Mouse (Mus musculus): Measurements from ENCODE around the gene Plcz1. TPM values are rescaled to one million over a fixed set of nuclear protein-coding genes. Genes with fewer than 3 reads are reported as not detected.

Gene Plcz1
- not detected for polyA plus RNA-seq (2017; shearing (Covaris generic))

- no peak for ATAC-seq
These were observed at the start of gene Plcz1 for GRCm38 (mm10) chr6:140041357-140041756. TSS of gene Plcz1 (minus strand) at chr6:140041457.

GRCm38 (mm10) chr6:140089855-140090254, 48.6 kb upstream of the Plcz1 start:
- ATAC-seq = no peak

- no peak for ATAC-seq
These were observed 40.5 kb upstream of the Plcz1 start for GRCm38 (mm10) chr6:140081739-140082138.

GRCm38 (mm10) chr6:140080933-140081332, 39.7 kb upstream of the Plcz1 start:
- ATAC-seq = no peak

GRCm38 (mm10) chr6:140069177-140069576, 27.9 kb upstream of the Plcz1 start:
- no peak for ATAC-seq

GRCm38 (mm10) chr6:140054271-140054928, 13.1 kb upstream of the Plcz1 start:
- no peak for ATAC-seq

GRCm38 (mm10) chr6:140051476-140051875, 10.2 kb upstream of the Plcz1 start:
- ATAC-seq = no peak

GRCm38 (mm10) chr6:140040952-140041351, 305 bp downstream of the Plcz1 start, which contains the start of gene Capza3:
TSS of gene Capza3 (plus strand) at chr6:140041252.
- no peak for ATAC-seq

- ATAC-seq = no peak
These were observed 16.9 kb downstream of the Plcz1 start for GRCm38 (mm10) chr6:140024404-140024803.

GRCm38 (mm10) chr6:140005181-140005580, 36.1 kb downstream of the Plcz1 start:
- no peak for ATAC-seq

GRCm38 (mm10) chr6:139989597-139989996, 51.7 kb downstream of the Plcz1 start:
- no peak for ATAC-seq

GRCm38 (mm10) chr6:139989075-139989474, 52.2 kb downstream of the Plcz1 start:
- no peak for ATAC-seq

GRCm38 (mm10) chr6:139986564-139986963, 54.7 kb downstream of the Plcz1 start:
- ATAC-seq = no peak

- ATAC-seq = no peak
These were observed 57.2 kb downstream of the Plcz1 start for GRCm38 (mm10) chr6:139984069-139984468.

- no peak for ATAC-seq
These were observed 60.2 kb downstream of the Plcz1 start for GRCm38 (mm10) chr6:139981061-139981460.

- ATAC-seq = no peak
These were observed 63.1 kb downstream of the Plcz1 start for GRCm38 (mm10) chr6:139978114-139978513.

- no peak for ATAC-seq
These were observed 66.6 kb downstream of the Plcz1 start for GRCm38 (mm10) chr6:139974668-139975067.

- no peak for ATAC-seq
These were observed 69.5 kb downstream of the Plcz1 start for GRCm38 (mm10) chr6:139971608-139972298.

- ATAC-seq = no peak
These were observed 74.6 kb downstream of the Plcz1 start for GRCm38 (mm10) chr6:139966684-139967083.

GRCm38 (mm10) chr6:139964895-139965294, 76.4 kb downstream of the Plcz1 start:
- no peak for ATAC-seq

- ATAC-seq = no peak
These were observed 77.5 kb downstream of the Plcz1 start for GRCm38 (mm10) chr6:139963775-139964174.

GRCm38 (mm10) chr6:139957531-139958241, 83.6 kb downstream of the Plcz1 start:
- no peak for ATAC-seq

- no peak for ATAC-seq
These were observed 87.7 kb downstream of the Plcz1 start for GRCm38 (mm10) chr6:139953596-139953995.

All from inflammation-experienced regulatory T-cells, adult 6 months (primary cell).